Mouse (Mus musculus): ENCODE data around the gene Ninj2. TPM values are rescaled to one million over a fixed set of nuclear protein-coding genes. Genes with fewer than 3 reads are reported as not detected.

Gene Ninj2
- total RNA-seq, 2 experiments from 2014 or later = not detected

DNA sequence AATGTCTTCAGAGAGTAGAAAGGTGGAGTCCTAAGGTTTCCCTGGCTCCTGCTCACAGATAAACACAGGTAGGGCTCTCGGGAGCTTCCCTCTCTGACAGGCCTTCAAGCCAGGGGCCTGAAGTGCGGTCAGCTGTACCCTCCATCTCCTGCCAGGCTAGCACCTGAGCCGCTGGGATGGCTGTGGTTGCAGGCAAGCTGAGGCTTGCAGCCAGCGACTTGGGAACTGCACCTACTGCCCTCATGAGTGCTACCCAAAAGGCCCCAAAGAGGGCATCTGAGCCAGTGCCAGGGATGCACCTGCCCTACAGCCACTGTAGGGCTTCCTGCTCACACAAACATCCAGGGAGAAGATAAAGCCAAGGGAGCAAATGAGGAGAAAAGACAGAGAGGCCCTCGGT lies 147.3 kb downstream of the Ninj2 start:
- intact Hi-C loops (cut with DNase I) = no loop called here
- no peak for DNase-seq

DNA sequence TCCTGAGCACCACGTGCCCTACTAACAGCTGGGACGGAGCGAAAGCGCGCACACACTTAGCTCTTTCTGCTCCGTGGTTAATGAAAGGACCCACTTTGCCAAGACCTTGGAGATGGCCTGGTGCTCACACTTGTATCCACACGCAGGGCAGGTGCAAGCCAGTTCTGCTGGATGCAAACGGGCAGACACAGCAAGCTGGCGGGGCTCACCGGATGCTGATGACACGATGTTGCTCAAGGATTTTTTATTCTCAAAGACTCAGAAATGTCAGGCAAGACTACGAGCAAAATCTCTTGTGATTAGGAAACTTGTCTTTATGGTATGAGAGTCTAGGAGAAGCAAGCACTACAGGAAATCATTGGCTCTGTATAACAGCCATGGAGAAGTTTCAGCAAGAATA lies 148.3 kb downstream of the Ninj2 start:
- no peak for DNase-seq
- intact Hi-C loops (cut with DNase I) = no loop called here

DNA sequence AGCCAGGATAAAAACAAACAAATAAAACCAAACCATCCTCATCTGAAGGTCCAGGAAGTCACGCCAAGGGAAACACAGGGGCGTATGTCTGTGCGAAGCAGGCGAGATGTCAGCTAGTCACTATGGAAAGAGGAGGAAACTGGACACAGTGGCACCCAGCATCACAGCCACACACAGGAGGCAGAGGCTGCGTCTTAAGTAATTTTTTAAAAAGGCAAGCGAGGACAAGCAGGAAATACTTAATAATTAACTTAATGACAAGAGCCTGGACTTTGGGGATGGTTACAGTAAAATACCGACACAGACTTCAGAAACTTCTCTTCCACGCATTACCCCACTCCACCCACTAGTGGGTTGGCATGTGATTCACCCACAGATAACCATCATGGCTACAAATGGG lies 149.4 kb downstream of the Ninj2 start:
- intact Hi-C loops (cut with DNase I) = no loop called here
- DNase-seq = no peak

DNA sequence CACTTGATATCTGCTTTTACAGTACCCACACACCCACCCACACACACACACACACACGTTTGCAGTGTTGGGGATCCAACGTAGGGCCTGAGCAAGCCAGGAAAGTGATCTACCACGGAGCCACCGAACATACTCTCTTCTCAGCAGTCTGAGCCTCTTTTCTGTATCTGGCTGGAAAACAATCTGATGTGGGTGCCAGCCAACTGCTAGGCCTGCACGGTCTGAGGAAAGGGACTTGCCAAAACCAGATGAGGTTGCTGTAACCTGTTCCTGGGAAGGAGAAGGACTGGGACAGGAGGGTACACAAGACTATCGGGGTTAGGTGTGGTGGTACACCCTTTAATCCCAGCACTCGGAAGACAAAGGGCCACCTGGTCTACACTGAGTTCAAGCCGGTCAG lies 150.1 kb downstream of the Ninj2 start:
- DNase-seq = no peak
- intact Hi-C loops (cut with DNase I) = no loop called here

DNA sequence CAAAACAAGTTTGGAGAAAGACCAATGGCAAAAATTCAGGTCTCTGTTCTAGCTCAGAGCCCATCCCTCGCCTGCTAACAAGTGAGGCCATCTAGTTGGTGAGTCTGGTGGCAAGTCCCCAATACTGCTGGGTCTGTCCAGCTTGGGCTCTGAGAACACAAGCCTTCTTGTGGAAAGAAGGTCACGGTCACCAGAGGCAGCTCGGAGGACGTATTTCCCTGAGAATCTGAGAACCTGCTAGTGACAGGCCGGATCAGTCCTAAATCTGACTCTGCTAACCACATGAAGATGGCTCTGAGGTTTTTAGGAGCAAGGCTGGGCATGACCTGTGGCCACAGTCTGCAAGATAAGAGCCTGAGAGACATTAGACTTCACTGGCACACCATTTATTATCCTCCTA lies 153.5 kb downstream of the Ninj2 start:
- intact Hi-C loops (cut with DNase I) = no loop called here

DNA sequence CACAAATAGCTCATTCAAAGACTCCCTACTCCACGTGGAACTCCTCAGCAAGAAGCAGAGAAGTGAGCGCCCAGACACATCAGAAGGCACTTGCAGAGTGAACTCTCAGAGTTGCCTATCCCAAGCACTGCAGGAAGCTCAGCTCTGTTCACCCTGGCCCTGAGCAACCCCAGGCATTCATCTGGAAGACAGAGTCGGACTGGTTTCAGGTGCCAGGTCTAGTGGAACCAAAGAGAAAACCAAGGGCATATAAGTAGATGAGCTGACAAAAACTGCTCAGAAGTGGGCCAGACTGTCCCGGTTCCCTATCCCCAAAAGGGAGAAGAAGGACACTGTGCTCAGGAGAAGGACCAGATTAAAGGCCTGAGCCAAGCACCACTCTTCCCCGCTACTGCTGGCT lies 156.7 kb downstream of the Ninj2 start:
- intact Hi-C loops (cut with DNase I) = no loop called here
- no peak for DNase-seq

More for the DNA sequence above, 153.5 kb downstream of the Ninj2 start:
- DNase-seq = no peak

Other genes with a start within 250 kb of the Ninj2 start
- gene Erc1, start 245.2 kb upstream of the Ninj2 start, total RNA-seq (2021) = 10 to 100 TPM; 37.2 to 38.1 TPM
- 10 to 100 TPM; 11.1 to 12.8 TPM for gene Rad52, start 190.7 kb upstream of the Ninj2 start, total RNA-seq (2021)
- 100 to 1,000 TPM; 336 to 353 TPM for gene Wnk1, start 54.7 kb upstream of the Ninj2 start, total RNA-seq (2021)
- not detected for gene D330020A13Rik, start 201.0 kb downstream of the Ninj2 start, total RNA-seq (2021)
- gene B4galnt3, start 201.2 kb downstream of the Ninj2 start, total RNA-seq (2021) = under 1 TPM; 0.27 to 0.39 TPM